Mouse (Mus musculus): ENCODE measurements around the gene Eprs. TPM values are rescaled to one million over a fixed set of nuclear protein-coding genes. Genes with fewer than 3 reads are reported as not detected.

The Eprs gene
- polyA plus RNA-seq (2015; fragmentation: Nextera tagmentation; extraction: Ambion mirVana): 63.4 and 64.1 TPM in 2 replicates

GRCm38 (mm10) chr1:185362677-185363520 lies at the start of gene Eprs:
Gene Eprs (plus strand): TSS chr1:185363044.

GRCm38 (mm10) chr1:185328721-185329610 lies 33.9 kb upstream of the Eprs start, which contains the start of gene Iars2:
Gene Iars2 (minus strand): TSS chr1:185329396.

GRCm38 (mm10) chr1:185331983-185332430 lies 30.8 kb upstream of the Eprs start, which contains the start of gene Bpnt1:
Gene Bpnt1 (plus strand): TSS chr1:185332149.

GRCm38 (mm10) chr1:185454575-185454954 lies 91.7 kb downstream of the Eprs start, which contains the start of gene Slc30a10:
Gene Slc30a10 (plus strand): TSS chr1:185454848.

MicroRNAs encoded within 50 kb of the gene (microRNA counts, 519-probe panel; counts per million panel counts)
- 3,854 counts per million, percentile 14 among the panel's probes with 10 or more counts for microRNA mmu-miR-194

Other genes starting within 250 kb of the Eprs start
- 13.7 and 15.1 TPM in 2 replicates for gene Rab3gap2, start 158.9 kb upstream of the Eprs start, polyA plus RNA-seq (2015; fragmentation: Nextera tagmentation; extraction: Ambion mirVana)
- gene Iars2, start 33.6 kb upstream of the Eprs start, polyA plus RNA-seq (2015; fragmentation: Nextera tagmentation; extraction: Ambion mirVana): 22.9 and 24.2 TPM in 2 replicates
- 9.1 and 10.1 TPM in 2 replicates for gene Bpnt1, start 30.9 kb upstream of the Eprs start, polyA plus RNA-seq (2015; fragmentation: Nextera tagmentation; extraction: Ambion mirVana)
- gene Slc30a10, start 91.8 kb downstream of the Eprs start, polyA plus RNA-seq (2015; fragmentation: Nextera tagmentation; extraction: Ambion mirVana): 7.4 and 8.7 TPM in 2 replicates